Comparison of ENCODE assay signal across 14 mouse cellular contexts in the genomic region with DNA sequence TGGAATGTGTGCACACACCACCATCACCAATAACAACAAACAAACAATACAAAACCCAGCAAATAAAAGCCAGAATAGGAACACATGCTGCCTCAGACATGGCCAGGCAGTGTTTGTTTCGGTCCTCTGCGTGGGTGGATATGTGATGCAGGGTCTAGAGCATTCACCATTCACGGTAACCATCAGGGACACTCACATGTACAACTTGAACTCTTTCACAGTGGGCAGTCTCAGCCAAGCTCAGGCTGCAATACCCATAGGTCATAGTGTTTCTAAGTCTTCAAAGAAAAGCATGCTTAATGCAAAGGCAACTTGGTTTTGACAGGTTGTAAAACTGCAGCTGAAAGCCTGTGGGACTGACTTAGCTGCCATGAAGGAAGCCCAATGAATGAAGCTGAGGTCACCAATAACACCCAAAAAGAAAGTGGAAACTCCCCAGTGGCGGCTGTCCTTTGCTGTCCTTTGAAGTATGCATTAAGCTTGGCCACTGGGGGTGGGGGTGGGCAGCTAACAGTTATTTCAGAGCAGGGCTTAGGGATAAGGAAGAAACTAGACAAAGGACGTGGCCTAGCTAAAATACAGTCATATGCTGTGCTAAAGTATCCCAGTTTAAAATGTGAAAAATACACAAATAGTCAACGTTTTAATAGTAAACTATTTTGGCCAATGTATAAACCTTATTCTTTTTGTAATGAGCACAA. TPM values are rescaled to one million over a fixed set of nuclear protein-coding genes. Genes with fewer than 3 reads are reported as not detected.
DNase-seq lines count a peak whose midpoint lies in the region; ATAC-seq and TF ChIP-seq lines count a peak whose summit lies in the region.
"Had no signal": no experiment of that assay in that cellular context is flagged by ENCODE, and none has a peak within 500 bp of the region (broad histone marks: within the 10 kb centered on the region; RNA-seq: fewer than 3 reads in every experiment).

No protein-coding gene starts in this region.

- H3K4me1 ChIP-seq in heart, embryonic 16.5 days (ENCODE audit: control insufficient read depth, insufficient read depth, low read length) = no peaks in the 10 kb centered on the region; the same call in 1 of the 2 replicates
- H3K4me1 ChIP-seq in heart, embryonic 11.5 days (ENCODE audit: control insufficient read depth, insufficient read depth, low read length) = no peaks in the 10 kb centered on the region
- H3K4me1 ChIP-seq in embryonic facial prominence, embryonic 11.5 days (ENCODE audit: control insufficient read depth, insufficient read depth, low read length) = no peaks in the 10 kb centered on the region
- H3K4me1 ChIP-seq in limb, embryonic 12.5 days (replicated peaks) = peaks cover 24% of the 10 kb centered on the region
- H3K4me1 ChIP-seq: hindbrain, embryonic 15.5 days had no signal

- no peaks in the 10 kb centered on the region for H3K9me3 ChIP-seq in heart, embryonic 16.5 days (replicated peaks; ENCODE audit: control insufficient read depth, low read length)
- no peaks in the 10 kb centered on the region for H3K9me3 ChIP-seq in heart, embryonic 11.5 days (replicated peaks; ENCODE audit: control insufficient read depth, low read length)
- H3K9me3 ChIP-seq in embryonic facial prominence, embryonic 11.5 days (replicated peaks; ENCODE audit: control insufficient read depth, low read length) = no peaks in the 10 kb centered on the region
- H3K9me3 ChIP-seq in limb, embryonic 12.5 days = no peaks in the 10 kb centered on the region
- H3K9me3 ChIP-seq: hindbrain, embryonic 15.5 days had no signal

- ATAC-seq in heart, embryonic 16.5 days (replicated peaks; ENCODE audit: extremely low read depth, insufficient read depth, low FRiP score) = 0 out of 2 replicates have a peak, but pooled peaks have one; percentile 31
- no peak for ATAC-seq in heart, embryonic 11.5 days (replicated peaks; ENCODE audit: insufficient number of reproducible peaks, low FRiP score, low TSS enrichment)
- ATAC-seq in embryonic facial prominence, embryonic 11.5 days (replicated peaks; ENCODE audit: insufficient number of reproducible peaks, low FRiP score, low TSS enrichment, low read depth) = 0 out of 2 replicates have a peak, but pooled peaks have one; percentile 52
- peak; percentile 84 for ATAC-seq in limb, embryonic 12.5 days (ENCODE audit: insufficient number of reproducible peaks, insufficient read depth, low FRiP score, low TSS enrichment, low read depth)
- ATAC-seq: Patski had no signal

- DNase-seq in Muller cell, postnatal 12 days (ENCODE audit: inconsistent ontology term) = peak; percentile 9
- no peak for DNase-seq in embryonic facial prominence, embryonic 11.5 days (ENCODE audit: low spot score)
- no peak for DNase-seq in left cerebral cortex, adult 2 months (ENCODE audit: extremely low spot score in 1 of 2, low spot score in 2 of 2)
- no peak for DNase-seq in adrenal gland, postnatal 14 days
- DNase-seq: cerebellum, adult 9-11 months; lung, adult 2 months; right cerebral cortex, postnatal 25 days had no signal

- no peak overlapping the region for H3K4me3 ChIP-seq in heart, embryonic 16.5 days (ENCODE audit: low read length)
- no peak overlapping the region for H3K4me3 ChIP-seq in heart, embryonic 11.5 days (ENCODE audit: low read depth, low read length)
- H3K4me3 ChIP-seq in embryonic facial prominence, embryonic 11.5 days (ENCODE audit: low read depth, low read length) = no peak overlapping the region
- no peak overlapping the region for H3K4me3 ChIP-seq in limb, embryonic 12.5 days (replicated peaks)
- no peak overlapping the region for H3K4me3 ChIP-seq in left cerebral cortex, adult 2 months
- H3K4me3 ChIP-seq: hindbrain, embryonic 15.5 days; myocyte had no signal

- H3K36me3 ChIP-seq in heart, embryonic 16.5 days (ENCODE audit: control insufficient read depth, insufficient read depth) = peaks cover 9% of the 10 kb centered on the region; the same call in 1 of the 2 replicates
- peaks cover 3% of the 10 kb centered on the region for H3K36me3 ChIP-seq in heart, embryonic 11.5 days (ENCODE audit: control insufficient read depth, insufficient read depth, low read length)
- H3K36me3 ChIP-seq in embryonic facial prominence, embryonic 11.5 days (replicated peaks; ENCODE audit: control insufficient read depth, insufficient read depth, low read depth, low read length) = no peaks in the 10 kb centered on the region
- peaks cover 27% of the 10 kb centered on the region for H3K36me3 ChIP-seq in limb, embryonic 12.5 days

- no peak overlapping the region for H3K4me2 ChIP-seq in heart, embryonic 16.5 days (ENCODE audit: low read depth, low read length)
- H3K4me2 ChIP-seq in heart, embryonic 11.5 days = no peak overlapping the region
- no peak overlapping the region for H3K4me2 ChIP-seq in embryonic facial prominence, embryonic 11.5 days (ENCODE audit: low read depth, low read length)
- no peak overlapping the region for H3K4me2 ChIP-seq in limb, embryonic 12.5 days
- H3K4me2 ChIP-seq: hindbrain, embryonic 15.5 days had no signal

- TF ChIP-seq CTCF in left cerebral cortex, adult 2 months (IDR thresholded peaks at IDR 0.05) = no peak

- intact Hi-C loops in left cerebral cortex, adult 2 months (cut with DNase I) = no loop called here

- no peaks in the 10 kb centered on the region for H3K27me3 ChIP-seq in heart, embryonic 16.5 days (ENCODE audit: control insufficient read depth, insufficient read depth, low read length)
- no peaks in the 10 kb centered on the region for H3K27me3 ChIP-seq in heart, embryonic 11.5 days (ENCODE audit: control insufficient read depth, insufficient read depth, low read length)
- no peaks in the 10 kb centered on the region for H3K27me3 ChIP-seq in embryonic facial prominence, embryonic 11.5 days (ENCODE audit: control insufficient read depth, insufficient read depth, low read length)
- H3K27me3 ChIP-seq in limb, embryonic 12.5 days = no peaks in the 10 kb centered on the region
- H3K27me3 ChIP-seq: hindbrain, embryonic 15.5 days; Patski had no signal

- WGBS in heart, embryonic 16.5 days = 59% methylated on average over 6 of the region's 6 CpGs
- 67% methylated on average over 6 of the region's 6 CpGs for WGBS in heart, embryonic 11.5 days (ENCODE audit: insufficient replicate concordance)
- WGBS in embryonic facial prominence, embryonic 11.5 days = 61% methylated on average over 6 of the region's 6 CpGs
- 43% methylated on average over 6 of the region's 6 CpGs for WGBS in limb, embryonic 12.5 days

- no peak overlapping the region for H3K9ac ChIP-seq in heart, embryonic 16.5 days (ENCODE audit: low read length)
- H3K9ac ChIP-seq in heart, embryonic 11.5 days (ENCODE audit: low read depth, low read length) = no peak overlapping the region
- H3K9ac ChIP-seq in embryonic facial prominence, embryonic 11.5 days (replicated peaks; ENCODE audit: low read length) = no peak overlapping the region
- no peak overlapping the region for H3K9ac ChIP-seq in limb, embryonic 12.5 days (replicated peaks)
- H3K9ac ChIP-seq: forebrain, postnatal 0 days; hindbrain, embryonic 15.5 days had no signal

- peak overlapping the region; percentile 6 for H3K27ac ChIP-seq in heart, embryonic 16.5 days (ENCODE audit: low read length)
- no peak overlapping the region for H3K27ac ChIP-seq in heart, embryonic 11.5 days (ENCODE audit: low read depth, low read length)
- no peak overlapping the region; the same call in 1 of the 2 replicates for H3K27ac ChIP-seq in embryonic facial prominence, embryonic 11.5 days (replicated peaks; ENCODE audit: low read depth, low read length)
- H3K27ac ChIP-seq in limb, embryonic 12.5 days = peak overlapping the region; percentile 79
- H3K27ac ChIP-seq in left cerebral cortex, adult 2 months = no peak overlapping the region
- H3K27ac ChIP-seq: hindbrain, embryonic 15.5 days had no signal

RNA-seq across cellular contexts. Expression of a gene that starts 31.9 kb away (rescaled TPM):
- polyA plus RNA-seq in heart, embryonic 16.5 days (2015; fragmentation: Nextera tagmentation; extraction: Ambion mirVana) = 28.3 and 34.2 TPM in 2 replicates
- 29.6 and 34.4 TPM in 2 replicates for polyA plus RNA-seq in heart, embryonic 11.5 days (2014; fragmentation: Nextera tagmentation; extraction: Ambion mirVana)
- polyA plus RNA-seq in embryonic facial prominence, embryonic 11.5 days (2014; fragmentation: Nextera tagmentation; extraction: Ambion mirVana) = 37.7 and 41.9 TPM in 2 replicates
- 42.7 and 44.6 TPM in 2 replicates for polyA plus RNA-seq in limb, embryonic 12.5 days (2016; fragmentation: Nextera tagmentation; extraction: Ambion mirVana)
- 10 to 100 TPM; 50.3 to 52.5 TPM for total RNA-seq in left cerebral cortex, adult 2 months (2021)
- 42.3 and 45.2 TPM in 2 replicates for total RNA-seq in adrenal gland, postnatal 14 days (2021)

Comparison
In these comparisons a context has a peak if more than half of its experiments do, and no peak if none do; other contexts are left out.
1. H3K27ac ChIP-seq: peak in heart, embryonic 16.5 days (single experiment) and limb, embryonic 12.5 days (single experiment); none in heart, embryonic 11.5 days (single experiment), embryonic facial prominence, embryonic 11.5 days (single experiment) and left cerebral cortex, adult 2 months (single experiment).